Mouse (Mus musculus): ENCODE measurements at regions not wholly inside any gene's neighbourhood (a gene's known extent, or its start where the extent isn't known, plus 50 kb on each side); places are given as distances from the start of the nearest gene placed in this dataset.

GRCm38 (mm10) chr11:40561983-40562382 is 133.0 kb downstream of the Mat2b start:
- TF ChIP-seq CTCF (conservative IDR thresholded peaks at IDR 0.05; ENCODE audit: insufficient read depth, insufficient read length, low read depth, low read length) = no peak
- no peak for TF ChIP-seq POLR2A (IDR thresholded peaks at IDR 0.05; ENCODE audit: low read depth, low read length)
